Mouse (Mus musculus): ENCODE data around the gene Pacsin2. TPM values are rescaled to one million over a fixed set of nuclear protein-coding genes. Genes with fewer than 3 reads are reported as not detected.

The Pacsin2 gene
- polyA plus RNA-seq, 1 experiment = not detected

DNA sequence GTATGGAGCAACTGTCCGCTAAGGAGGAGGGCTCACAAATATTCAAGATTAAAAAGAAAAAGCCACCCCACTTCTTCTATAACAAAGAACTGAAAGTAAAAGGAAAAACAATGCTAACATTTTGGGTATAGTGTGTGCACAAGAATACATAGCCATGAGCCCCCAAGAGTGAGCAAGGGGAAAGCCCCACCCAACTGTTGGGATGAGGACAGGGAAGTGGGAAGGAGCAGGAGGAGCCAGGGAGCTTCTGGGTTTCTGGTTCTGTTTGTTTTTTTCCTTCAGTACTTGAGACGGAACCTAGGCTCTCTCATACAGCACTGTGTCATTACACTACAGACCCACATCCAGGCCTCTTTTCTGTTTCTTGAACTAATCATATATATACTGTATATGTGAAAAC, 31.1 kb downstream of the Pacsin2 start:
- no peak for TF ChIP-seq CTCF (IDR thresholded peaks at IDR 0.05; ENCODE audit: insufficient read depth, low read depth, low read length)
- no peak for TF ChIP-seq POLR2A (IDR thresholded peaks at IDR 0.05; ENCODE audit: insufficient read depth, low read depth, low read length)
- H3K4me1 ChIP-seq (ENCODE audit: control insufficient read depth, insufficient read depth, low read length) = peaks cover 29% of the 10 kb centered on the region
- H3K27ac ChIP-seq (ENCODE audit: insufficient read depth, low read depth, low read length) = peak overlapping the region; percentile 66; the same call in 1 of the 2 replicates
- H3K4me3 ChIP-seq (ENCODE audit: insufficient read depth, low read depth, low read length) = no peak overlapping the region
- WGBS = 69% methylated on average over 2 of the region's 2 CpGs

DNA sequence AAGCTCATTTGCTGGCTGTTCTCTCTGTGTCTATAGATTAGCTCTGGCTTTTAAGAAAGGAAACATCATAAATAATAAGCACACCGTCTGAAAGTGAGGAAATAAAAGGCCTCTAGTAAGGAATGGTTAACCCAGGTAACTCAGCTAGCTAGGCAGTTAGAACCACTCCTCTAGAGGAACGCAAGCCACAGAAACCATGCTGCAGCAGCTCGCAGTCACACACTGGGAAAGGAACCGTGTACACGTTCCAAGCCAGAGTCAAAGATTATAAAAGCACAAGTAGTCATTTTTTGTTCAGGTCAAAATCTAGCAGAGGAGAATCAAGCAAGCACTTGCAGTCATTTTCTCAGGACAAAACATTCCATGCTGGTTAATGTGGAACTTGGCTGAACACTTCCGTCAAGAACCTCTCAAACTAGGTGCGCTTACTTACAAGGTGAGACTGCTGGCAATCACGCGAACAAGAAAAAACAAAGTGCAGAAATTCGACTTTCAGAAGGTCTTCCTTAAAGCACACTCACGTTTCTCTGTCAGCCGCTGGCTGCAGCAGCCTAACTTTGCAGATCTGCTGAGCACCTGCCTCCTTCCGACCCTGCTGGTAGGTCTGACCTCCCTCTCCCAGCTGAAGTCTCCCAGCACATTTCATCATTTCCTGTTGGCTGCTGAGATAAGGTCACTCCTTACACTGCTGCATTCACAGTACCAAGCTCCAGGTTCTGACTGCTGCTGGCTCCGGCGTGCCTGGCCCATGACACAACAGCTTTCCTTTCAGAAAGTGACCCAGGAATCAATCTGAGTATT, 32.0 kb downstream of the Pacsin2 start:
- Histone ChIP-seq H3K4me3 (ENCODE audit: insufficient read depth, low read depth, low read length) (no peak overlapping the region), H3K27ac (ENCODE audit: insufficient read depth, low read depth, low read length) (peak overlapping the region; percentile 66)
- no peak for TF ChIP-seq CTCF (IDR thresholded peaks at IDR 0.05; ENCODE audit: insufficient read depth, low read depth, low read length)
- no peak for TF ChIP-seq POLR2A (IDR thresholded peaks at IDR 0.05; ENCODE audit: insufficient read depth, low read depth, low read length)

DNA sequence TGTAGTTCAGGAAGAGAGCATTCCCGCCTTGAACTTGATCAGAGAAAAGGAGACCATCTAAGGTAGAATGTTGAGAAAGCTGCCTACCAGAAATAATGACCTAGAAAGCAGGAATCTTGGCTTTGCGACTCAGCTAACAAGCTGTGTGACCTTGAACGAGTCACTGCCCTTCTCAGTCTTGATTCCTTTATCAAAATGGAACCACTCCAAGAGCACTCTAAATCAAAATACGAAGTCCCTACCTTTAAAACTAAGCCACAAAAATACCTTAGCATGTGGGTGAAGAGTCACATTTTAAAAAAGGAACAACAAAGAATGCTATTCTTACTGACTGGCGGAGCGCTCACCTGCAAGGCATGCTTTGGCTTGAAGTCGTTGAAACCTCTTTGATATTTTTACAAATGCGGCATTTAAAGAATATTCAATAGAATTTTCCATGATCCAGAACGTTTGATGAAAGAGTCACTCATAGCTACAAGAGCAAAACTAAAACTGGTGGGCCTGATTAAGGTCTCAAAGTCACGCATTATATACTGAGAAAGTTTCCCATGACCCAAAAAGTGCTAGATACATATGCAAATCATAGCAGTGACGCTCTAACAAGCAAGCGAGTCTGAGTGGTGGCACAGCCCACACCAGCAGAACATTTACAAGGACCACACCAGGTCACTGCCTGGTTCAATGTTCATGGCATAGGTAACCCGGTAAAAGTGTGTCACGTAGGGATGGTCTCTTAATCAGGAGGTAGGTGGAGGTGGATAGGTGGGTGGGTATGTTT, 33.2 kb downstream of the Pacsin2 start:
- 83% methylated on average over 14 of the region's 14 CpGs for WGBS
- TF ChIP-seq CTCF (IDR thresholded peaks at IDR 0.05; ENCODE audit: insufficient read depth, low read depth, low read length) = no peak
- TF ChIP-seq POLR2A (IDR thresholded peaks at IDR 0.05; ENCODE audit: insufficient read depth, low read depth, low read length) = no peak
- H3K4me3 ChIP-seq (ENCODE audit: insufficient read depth, low read depth, low read length) = no peak overlapping the region
- H3K27ac ChIP-seq (ENCODE audit: insufficient read depth, low read depth, low read length) = 0 out of 2 replicates have a peak overlapping the region, but pooled peaks have one; percentile 38
- H3K4me1 ChIP-seq (ENCODE audit: control insufficient read depth, insufficient read depth, low read length) = peaks cover 30% of the 10 kb centered on the region

More for the DNA sequence above, 32.0 kb downstream of the Pacsin2 start:
- WGBS = 47% methylated on average over 15 of the region's 15 CpGs
- H3K4me1 ChIP-seq (ENCODE audit: control insufficient read depth, insufficient read depth, low read length) = peaks cover 29% of the 10 kb centered on the region

DNA sequence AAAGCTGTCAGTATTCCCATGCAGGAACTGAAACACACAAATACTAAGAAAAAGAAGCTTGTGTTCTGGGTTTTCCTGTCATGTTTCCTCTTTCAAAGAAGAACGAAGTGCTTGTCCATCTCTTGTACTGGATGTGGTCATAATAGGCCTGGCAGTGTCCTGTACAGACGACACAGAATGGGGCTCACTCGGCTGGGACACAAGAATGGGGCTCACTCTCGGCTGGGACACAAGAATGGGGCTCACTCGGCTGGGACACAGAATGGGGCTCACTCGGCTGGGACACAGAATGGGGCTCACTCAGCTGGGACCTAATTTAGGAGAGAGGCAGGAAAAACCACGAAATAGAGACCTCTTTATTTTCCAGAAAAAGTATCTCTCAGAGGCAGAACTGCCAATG, 34.0 kb downstream of the Pacsin2 start:
- H3K27ac ChIP-seq (ENCODE audit: insufficient read depth, low read depth, low read length) = peak overlapping the region; percentile 40; the same call in 1 of the 2 replicates

DNA sequence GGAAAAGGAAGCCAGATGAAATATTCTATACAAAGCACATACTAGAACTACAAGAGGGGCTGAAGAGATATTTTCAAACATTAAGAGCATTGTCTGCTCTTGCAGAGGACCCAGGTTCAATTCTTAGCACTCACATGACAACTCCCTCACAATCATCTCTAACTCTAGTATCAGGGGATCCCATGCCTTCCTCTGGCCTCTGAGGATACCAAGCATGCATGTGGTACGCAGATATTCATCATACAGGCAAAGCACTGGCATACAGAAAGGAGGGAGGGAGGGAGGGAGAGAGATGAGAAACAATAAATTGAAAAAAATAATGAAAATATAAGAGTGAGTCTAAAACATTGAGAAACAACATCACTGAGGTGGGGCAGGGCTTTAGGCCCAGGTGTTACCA, 35.8 kb downstream of the Pacsin2 start:
- TF ChIP-seq POLR2A (IDR thresholded peaks at IDR 0.05; ENCODE audit: insufficient read depth, low read depth, low read length) (no peak), CTCF (IDR thresholded peaks at IDR 0.05; ENCODE audit: insufficient read depth, low read depth, low read length) (no peak)
- no peak overlapping the region for H3K4me3 ChIP-seq (ENCODE audit: insufficient read depth, low read depth, low read length)
- H3K4me1 ChIP-seq (ENCODE audit: control insufficient read depth, insufficient read depth, low read length) = peaks cover 32% of the 10 kb centered on the region
- 91% methylated on average over 1 of the region's 1 CpGs for WGBS
- no peak overlapping the region for H3K27ac ChIP-seq (ENCODE audit: insufficient read depth, low read depth, low read length)

More for the DNA sequence above, 34.0 kb downstream of the Pacsin2 start:
- H3K4me1 ChIP-seq (ENCODE audit: control insufficient read depth, insufficient read depth, low read length) = peaks cover 34% of the 10 kb centered on the region
- WGBS = 52% methylated on average over 7 of the region's 7 CpGs
- no peak overlapping the region for H3K4me3 ChIP-seq (ENCODE audit: insufficient read depth, low read depth, low read length)
- TF ChIP-seq CTCF (IDR thresholded peaks at IDR 0.05; ENCODE audit: insufficient read depth, low read depth, low read length) (no peak), POLR2A (IDR thresholded peaks at IDR 0.05; ENCODE audit: insufficient read depth, low read depth, low read length) (no peak)

DNA sequence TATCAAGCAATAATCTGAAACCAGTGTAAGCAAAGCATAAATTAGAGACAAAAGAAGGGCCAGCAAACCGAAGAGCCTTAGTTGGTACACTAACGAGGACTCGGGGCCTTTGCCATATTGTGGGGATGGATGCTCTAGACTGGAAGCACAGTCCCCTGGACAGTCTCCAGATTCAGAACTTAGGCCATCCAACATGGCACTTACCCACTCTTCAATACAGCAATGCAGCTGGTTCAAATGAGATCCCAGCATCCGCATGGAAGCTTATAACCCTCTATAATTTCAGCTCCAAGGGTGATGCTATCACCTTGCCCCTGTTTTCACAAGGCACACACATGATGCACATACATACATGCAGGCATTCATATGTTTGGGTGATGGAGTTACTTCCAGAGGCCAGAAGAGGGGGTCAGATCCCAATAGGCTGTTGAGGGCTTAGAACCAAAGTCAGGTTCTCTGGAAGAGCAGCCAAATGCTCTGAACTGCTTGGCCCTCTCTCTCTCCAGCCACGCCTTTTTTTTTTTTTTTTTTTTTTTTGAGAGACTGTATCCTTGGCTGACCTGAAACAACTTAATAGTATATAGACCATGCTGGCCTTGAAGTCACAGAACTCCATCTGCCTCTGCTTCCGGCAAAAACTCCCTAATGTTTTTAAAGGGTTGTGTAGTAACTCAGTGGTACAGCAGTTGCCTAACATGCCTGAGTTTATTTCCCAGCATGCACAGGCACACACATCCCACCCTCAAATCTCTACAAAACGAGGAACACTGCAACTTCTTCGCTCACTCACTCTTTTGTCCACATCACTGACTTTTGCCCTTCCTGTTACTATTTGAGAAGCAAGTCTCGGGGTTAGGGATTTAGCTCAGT, 36.9 kb downstream of the Pacsin2 start:
- Histone ChIP-seq H3K4me3 (ENCODE audit: insufficient read depth, low read depth, low read length) (no peak overlapping the region), H3K27ac (ENCODE audit: insufficient read depth, low read depth, low read length) (no peak overlapping the region), H3K4me1 (ENCODE audit: control insufficient read depth, insufficient read depth, low read length) (peaks cover 26% of the 10 kb centered on the region)
- TF ChIP-seq POLR2A (IDR thresholded peaks at IDR 0.05; ENCODE audit: insufficient read depth, low read depth, low read length) = no peak
- no peak for TF ChIP-seq CTCF (IDR thresholded peaks at IDR 0.05; ENCODE audit: insufficient read depth, low read depth, low read length)
- 67% methylated on average over 9 of the region's 9 CpGs for WGBS

DNA sequence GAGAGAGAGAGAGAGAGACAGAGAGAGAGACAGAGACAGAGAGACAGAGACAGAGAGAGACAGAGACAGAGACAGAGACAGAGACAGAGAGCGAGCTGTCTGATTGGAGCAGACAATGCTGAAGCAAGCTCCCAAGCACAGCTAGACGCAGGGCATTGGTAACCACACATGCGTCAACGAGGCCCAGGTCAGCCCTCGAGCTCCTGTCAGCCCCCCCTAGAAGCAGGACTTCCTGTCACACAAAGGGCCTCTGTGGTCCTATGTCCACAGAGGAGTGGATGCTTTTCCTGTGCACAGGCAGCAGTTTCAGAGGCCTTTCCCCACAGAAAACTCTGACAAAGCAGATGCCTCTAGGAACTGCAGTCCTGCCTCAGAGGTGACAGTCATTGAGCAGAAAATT, 38.6 kb downstream of the Pacsin2 start:
- Histone ChIP-seq H3K4me3 (ENCODE audit: insufficient read depth, low read depth, low read length) (no peak overlapping the region), H3K4me1 (ENCODE audit: control insufficient read depth, insufficient read depth, low read length) (peaks cover 26% of the 10 kb centered on the region), H3K27ac (ENCODE audit: insufficient read depth, low read depth, low read length) (no peak overlapping the region; the same call in 1 of the 2 replicates)
- 40% methylated on average over 5 of the region's 5 CpGs for WGBS
- TF ChIP-seq POLR2A (IDR thresholded peaks at IDR 0.05; ENCODE audit: insufficient read depth, low read depth, low read length) (no peak), CTCF (IDR thresholded peaks at IDR 0.05; ENCODE audit: insufficient read depth, low read depth, low read length) (no peak)

DNA sequence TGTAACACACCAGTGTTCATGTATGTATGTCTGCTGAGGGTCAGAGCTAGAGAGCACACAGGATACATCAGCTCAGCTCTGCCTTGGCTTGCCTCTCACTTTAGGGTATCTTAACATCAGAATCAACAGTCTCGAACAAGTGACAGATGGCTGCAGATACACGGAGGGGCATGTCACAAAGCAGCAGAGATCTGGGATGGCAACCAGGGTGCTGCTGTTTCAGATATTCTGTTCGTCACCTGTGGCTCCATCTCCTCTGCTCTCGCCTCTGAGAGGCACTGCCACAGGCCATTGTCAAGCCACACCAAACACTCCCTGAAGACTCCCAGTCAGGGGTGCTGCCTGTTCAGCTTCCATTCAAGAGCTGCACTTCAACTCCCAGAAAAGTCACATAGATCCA, 39.1 kb downstream of the Pacsin2 start:
- no peak for TF ChIP-seq POLR2A (IDR thresholded peaks at IDR 0.05; ENCODE audit: insufficient read depth, low read depth, low read length)
- peaks cover 23% of the 10 kb centered on the region for H3K4me1 ChIP-seq (ENCODE audit: control insufficient read depth, insufficient read depth, low read length)
- peak overlapping the region; percentile 41 for H3K27ac ChIP-seq (ENCODE audit: insufficient read depth, low read depth, low read length)
- WGBS = 68% methylated on average over 4 of the region's 4 CpGs
- H3K4me3 ChIP-seq (ENCODE audit: insufficient read depth, low read depth, low read length) = no peak overlapping the region

Data from olfactory bulb, adult 2 months (tissue).